18 mouse cellular contexts compared by ENCODE assay signal in genomic region chr1:136348137-136348536, GRCm38 (mm10).
"Had no signal": no experiment of that assay in that cellular context is flagged by ENCODE, and none has a peak within 500 bp of the region (broad histone marks: within the 10 kb centered on the region; RNA-seq: fewer than 3 reads in every experiment).

No protein-coding gene starts in this region.

- H3K36me3 ChIP-seq: kidney, embryonic 15.5 days; lung, embryonic 15.5 days; stomach, embryonic 15.5 days had no signal

- DNase-seq: kidney, adult 11 months; kidney, adult 8-10 months; kidney, postnatal 10 days; kidney, postnatal 36 days; layer of hippocampus, postnatal 36 days; lung, adult 18-20 months; lung, postnatal 10 days; lung, postnatal 4 days; midbrain, embryonic 14.5 days; right cerebral cortex, postnatal 25 days; spleen, adult 18-20 months; thymus, postnatal 25 days had no signal

- H3K27me3 ChIP-seq: kidney, embryonic 15.5 days; lung, embryonic 15.5 days; stomach, embryonic 15.5 days had no signal

- H3K9ac ChIP-seq: kidney, embryonic 15.5 days; lung, embryonic 15.5 days; stomach, embryonic 15.5 days had no signal

- H3K9me3 ChIP-seq: kidney, embryonic 15.5 days; lung, embryonic 15.5 days; stomach, embryonic 15.5 days had no signal

- H3K4me2 ChIP-seq: kidney, embryonic 15.5 days; lung, embryonic 15.5 days; stomach, embryonic 15.5 days had no signal

- H3K4me3 ChIP-seq: kidney, embryonic 15.5 days; left cerebral cortex, adult 2 months; lung, embryonic 15.5 days; stomach, embryonic 15.5 days had no signal

- ATAC-seq: hindbrain, postnatal 0 days; inflammation-experienced regulatory T-cells, adult 6 months had no signal

- H3K27ac ChIP-seq: hindbrain, postnatal 0 days; kidney, embryonic 15.5 days; left cerebral cortex, adult 2 months; lung, embryonic 15.5 days; stomach, embryonic 15.5 days had no signal
